Mouse (Mus musculus) hindbrain, embryonic 13.5 days (tissue): ENCODE measurements at regions not wholly inside any gene's neighbourhood (a gene's known extent, or its start where the extent isn't known, plus 50 kb on each side); places are given as distances from the start of the nearest gene placed in this dataset.

Experiments
- ATAC-seq: fragments of 200-750 bp; cut with Nextera tagmentation; 2 replicates; pipeline ENCODE4 v1.8.0; 2017; ENCODE audit warnings: moderate TSS enrichment; ENCODE audit not compliant: low FRiP score
- H3K27ac ChIP-seq: fragments of 300-500 bp; sonication (generic); 2 replicates; pipeline ENCODE4 v1.5.1; 2015; ENCODE audit warnings: inconsistent platforms, mild to moderate bottlenecking, moderate library complexity
- H3K27me3 ChIP-seq: fragments of 300-500 bp; sonication (generic); 2 replicates; pipeline ENCODE4 v1.6.1; 2015; ENCODE audit warnings: mild to moderate bottlenecking, inconsistent platforms
- H3K36me3 ChIP-seq: fragments of 300-500 bp; sonication (generic); 2 replicates; pipeline ENCODE4 v1.6.1; 2015; ENCODE audit warnings: mild to moderate bottlenecking, inconsistent platforms
- H3K4me1 ChIP-seq: fragments of 300-500 bp; sonication (generic); replicated peaks from 2 replicates; pipeline ENCODE4 v1.6.1; 2015; ENCODE audit warnings: inconsistent platforms
- H3K4me2 ChIP-seq: fragments of 300-500 bp; sonication (generic); 2 replicates; pipeline ENCODE4 v1.6.1; 2015; ENCODE audit warnings: inconsistent platforms, mild to moderate bottlenecking, moderate library complexity
- H3K4me3 ChIP-seq: fragments of 300-500 bp; sonication (generic); 2 replicates; pipeline ENCODE4 v1.5.1; 2015; ENCODE audit warnings: mild to moderate bottlenecking, inconsistent platforms
- H3K9ac ChIP-seq: fragments of 300-500 bp; sonication (generic); 2 replicates; pipeline ENCODE4 v1.6.1; 2015; ENCODE audit warnings: mild to moderate bottlenecking, inconsistent platforms
- H3K9me3 ChIP-seq: fragments of 300-500 bp; sonication (generic); 2 replicates; pipeline ENCODE4 v1.6.1; 2016; ENCODE audit warnings: inconsistent platforms
- WGBS: fragments of 180-500 bp; shearing (Covaris S2); methylation state at CpG from one replicate; pipeline ENCODE4 v1.1.7; 2015; 5-methylcytosine and 5-hydroxymethylcytosine counted together

- WGBS = 68% methylated on average over 3 of the region's 3 CpGs
- no peaks in the 10 kb centered on the region for H3K4me1 ChIP-seq
- no peaks in the 10 kb centered on the region for H3K27me3 ChIP-seq
- H3K4me3 ChIP-seq = no peak overlapping the region
- H3K27ac ChIP-seq = no peak overlapping the region
- no peak overlapping the region for H3K9ac ChIP-seq
- ATAC-seq = no peak
- no peaks in the 10 kb centered on the region for H3K9me3 ChIP-seq
- H3K4me2 ChIP-seq = no peak overlapping the region
- H3K36me3 ChIP-seq = no peaks in the 10 kb centered on the region
These were observed 317.4 kb downstream of the Gm10184 start for GRCm38 (mm10) chr17:89592826-89593225.

GRCm38 (mm10) chr17:89559506-89559905 lies 350.7 kb downstream of the Gm10184 start:
- H3K4me3 ChIP-seq = no peak overlapping the region
- no peak overlapping the region for H3K27ac ChIP-seq
- H3K36me3 ChIP-seq = no peaks in the 10 kb centered on the region
- peak; percentile 28 for ATAC-seq
- no peak overlapping the region for H3K4me2 ChIP-seq
- no peak overlapping the region for H3K9ac ChIP-seq
- H3K4me1 ChIP-seq = no peaks in the 10 kb centered on the region; the same call in 1 of the 2 replicates
- no peaks in the 10 kb centered on the region for H3K9me3 ChIP-seq
- H3K27me3 ChIP-seq = no peaks in the 10 kb centered on the region

DNA sequence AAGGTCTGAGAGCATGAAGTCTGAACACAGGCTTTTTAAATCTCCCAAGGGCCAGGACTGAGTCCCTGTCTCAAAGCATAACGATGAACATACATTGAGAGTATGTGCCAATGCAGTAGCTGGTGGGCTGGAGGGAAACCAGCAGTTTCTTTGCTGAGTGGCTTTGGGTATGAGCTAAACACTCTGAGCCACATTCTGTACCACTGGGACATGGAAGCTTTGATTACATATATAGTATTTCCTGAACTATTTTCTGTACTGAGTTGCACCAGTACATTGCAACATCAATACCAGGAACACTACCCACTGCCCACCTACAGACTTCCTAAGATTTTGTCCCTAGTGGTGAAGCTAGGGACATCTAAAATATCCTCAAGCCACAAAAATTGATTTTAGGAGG lies 354.3 kb upstream of the Fshr start:
- no peak overlapping the region for H3K4me2 ChIP-seq
- no peaks in the 10 kb centered on the region for H3K9me3 ChIP-seq
- H3K27ac ChIP-seq = no peak overlapping the region
- no peak overlapping the region for H3K4me3 ChIP-seq
- no peak for ATAC-seq
- H3K27me3 ChIP-seq = no peaks in the 10 kb centered on the region
- H3K9ac ChIP-seq = no peak overlapping the region
- no peaks in the 10 kb centered on the region for H3K36me3 ChIP-seq
- peaks cover 12% of the 10 kb centered on the region for H3K4me1 ChIP-seq
- 60% methylated on average over 1 of the region's 1 CpGs for WGBS

DNA sequence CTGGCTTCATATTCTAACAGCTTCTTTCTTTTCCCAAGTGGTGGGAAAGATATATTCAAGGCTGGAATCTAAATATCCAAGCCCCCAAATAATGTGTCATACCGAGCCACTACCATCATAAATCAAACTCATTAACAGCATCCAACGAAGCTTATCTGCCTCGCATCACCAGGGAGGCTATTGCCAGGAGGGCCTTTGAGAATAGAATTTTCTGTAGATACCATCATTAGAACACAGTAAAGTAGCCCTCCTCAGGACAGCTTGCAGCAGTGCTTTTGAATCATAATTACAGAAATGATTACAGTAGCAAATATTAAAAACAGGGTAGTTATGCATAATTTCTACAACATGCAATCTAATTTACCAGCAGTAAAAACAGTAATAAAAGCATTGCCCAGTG lies 353.1 kb upstream of the Fshr start:
- Histone ChIP-seq H3K36me3 (no peaks in the 10 kb centered on the region), H3K4me3 (no peak overlapping the region), H3K27ac (0 out of 2 replicates have a peak overlapping the region, but pooled peaks have one; percentile 30), H3K4me2 (no peak overlapping the region), H3K4me1 (peaks cover 12% of the 10 kb centered on the region), H3K27me3 (no peaks in the 10 kb centered on the region), H3K9ac (no peak overlapping the region), H3K9me3 (no peaks in the 10 kb centered on the region)
- WGBS = 35% methylated on average over 3 of the region's 3 CpGs
- peak; percentile 72; the same call in 1 of the 2 replicates for ATAC-seq

GRCm38 (mm10) chr17:89550758-89551157 lies 350.3 kb upstream of the Fshr start:
- no peak overlapping the region for H3K4me2 ChIP-seq
- 81% methylated on average over 3 of the region's 3 CpGs for WGBS
- H3K4me1 ChIP-seq = peaks cover 12% of the 10 kb centered on the region
- no peak overlapping the region for H3K9ac ChIP-seq
- H3K9me3 ChIP-seq = no peaks in the 10 kb centered on the region
- H3K27me3 ChIP-seq = no peaks in the 10 kb centered on the region
- H3K36me3 ChIP-seq = no peaks in the 10 kb centered on the region
- ATAC-seq = no peak
- no peak overlapping the region for H3K4me3 ChIP-seq
- no peak overlapping the region for H3K27ac ChIP-seq

GRCm38 (mm10) chr17:89521912-89522311 lies 321.4 kb upstream of the Fshr start:
- Histone ChIP-seq H3K9me3 (no peaks in the 10 kb centered on the region), H3K4me3 (no peak overlapping the region), H3K27ac (no peak overlapping the region), H3K36me3 (no peaks in the 10 kb centered on the region), H3K4me1 (no peaks in the 10 kb centered on the region), H3K27me3 (no peaks in the 10 kb centered on the region), H3K4me2 (no peak overlapping the region), H3K9ac (no peak overlapping the region)
- WGBS = 70% methylated on average over 4 of the region's 4 CpGs
- no peak for ATAC-seq

DNA sequence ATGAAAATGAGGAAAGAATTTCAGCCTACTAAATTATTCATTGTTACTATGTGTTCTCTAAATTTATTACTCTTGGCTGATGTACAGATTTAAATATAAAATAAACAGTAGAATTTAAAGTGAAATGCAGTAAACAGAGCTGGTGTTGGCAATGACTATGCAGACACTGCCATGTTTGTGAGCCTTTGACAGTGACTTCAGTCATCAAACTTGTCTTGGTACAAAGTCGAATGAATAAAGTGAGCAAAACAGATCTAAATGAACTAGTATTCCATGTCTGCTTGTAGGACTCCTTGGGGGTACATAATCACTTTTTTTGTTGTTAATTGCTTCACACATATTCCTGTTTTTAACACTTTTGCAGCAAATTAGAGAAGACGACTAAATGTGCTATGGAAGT lies 318.9 kb upstream of the Fshr start:
- Histone ChIP-seq H3K4me3 (no peak overlapping the region), H3K27me3 (no peaks in the 10 kb centered on the region), H3K9ac (no peak overlapping the region), H3K27ac (no peak overlapping the region), H3K9me3 (no peaks in the 10 kb centered on the region), H3K4me1 (no peaks in the 10 kb centered on the region), H3K36me3 (no peaks in the 10 kb centered on the region), H3K4me2 (no peak overlapping the region)
- ATAC-seq = no peak
- 62% methylated on average over 2 of the region's 2 CpGs for WGBS

- H3K27ac ChIP-seq = no peak overlapping the region
- H3K4me1 ChIP-seq = no peaks in the 10 kb centered on the region
- H3K9ac ChIP-seq = no peak overlapping the region
- no peaks in the 10 kb centered on the region for H3K27me3 ChIP-seq
- H3K4me3 ChIP-seq = no peak overlapping the region
- no peaks in the 10 kb centered on the region for H3K9me3 ChIP-seq
- ATAC-seq = no peak
- 83% methylated on average over 3 of the region's 3 CpGs for WGBS
- no peaks in the 10 kb centered on the region for H3K36me3 ChIP-seq
- H3K4me2 ChIP-seq = no peak overlapping the region
These were observed 304.8 kb upstream of the Fshr start for GRCm38 (mm10) chr17:89505288-89505687.

- H3K9me3 ChIP-seq = no peaks in the 10 kb centered on the region
- ATAC-seq = peak; percentile 24; the same call in 1 of the 2 replicates
These were observed 293.1 kb upstream of the Fshr start for GRCm38 (mm10) chr17:89493547-89493946.

DNA sequence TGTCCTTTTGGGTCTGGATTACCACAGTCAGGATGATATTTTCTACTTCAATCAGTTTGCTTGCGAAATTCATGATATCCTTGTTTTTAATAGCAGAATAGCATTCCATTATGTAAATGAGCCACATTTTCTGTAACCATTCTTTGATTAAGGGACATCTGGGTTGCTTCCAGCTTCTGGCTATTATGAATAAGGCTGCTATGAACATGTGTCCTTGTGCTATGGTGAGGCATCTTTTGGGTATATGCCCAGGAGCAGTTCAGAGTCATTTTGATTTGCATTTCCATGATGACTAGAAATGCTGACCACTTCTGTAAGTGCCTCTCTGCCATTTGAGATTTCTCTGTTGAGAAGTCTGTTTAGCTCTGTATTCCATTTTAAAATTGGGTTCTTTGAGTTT lies 266.0 kb upstream of the Fshr start:
- H3K9ac ChIP-seq = no peak overlapping the region
- H3K4me1 ChIP-seq = no peaks in the 10 kb centered on the region
- no peak overlapping the region for H3K27ac ChIP-seq
- H3K27me3 ChIP-seq = no peaks in the 10 kb centered on the region
- H3K36me3 ChIP-seq = no peaks in the 10 kb centered on the region
- WGBS = 84% methylated on average over 1 of the region's 1 CpGs
- ATAC-seq = no peak
- no peaks in the 10 kb centered on the region for H3K9me3 ChIP-seq
- H3K4me3 ChIP-seq = no peak overlapping the region
- H3K4me2 ChIP-seq = no peak overlapping the region

More at GRCm38 (mm10) chr17:89493547-89493946, 293.1 kb upstream of the Fshr start:
- Histone ChIP-seq H3K27me3 (no peaks in the 10 kb centered on the region), H3K4me3 (no peak overlapping the region), H3K4me1 (no peaks in the 10 kb centered on the region), H3K9ac (no peak overlapping the region), H3K4me2 (no peak overlapping the region), H3K36me3 (no peaks in the 10 kb centered on the region), H3K27ac (no peak overlapping the region)
- WGBS = 80% methylated on average over 2 of the region's 2 CpGs

DNA sequence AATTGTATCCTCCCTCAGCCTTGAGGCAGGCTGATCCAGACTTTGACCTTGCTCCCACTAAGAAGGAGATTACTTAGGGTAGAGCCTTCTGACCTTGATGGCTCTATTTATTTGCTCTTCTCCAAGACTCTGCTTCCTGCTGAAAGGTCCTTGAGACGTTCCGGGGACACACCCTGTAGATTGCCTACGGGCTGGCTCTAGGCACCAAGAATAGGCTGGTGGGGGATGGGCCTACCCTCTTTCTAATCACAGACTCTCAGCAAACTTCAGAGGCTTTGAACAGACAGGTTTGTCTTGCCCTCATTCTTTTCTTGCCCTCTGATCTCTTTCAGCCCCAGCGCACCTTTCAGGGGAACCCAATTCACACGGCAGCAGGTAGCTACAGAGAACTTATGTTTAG lies 265.4 kb upstream of the Fshr start:
- no peak overlapping the region for H3K4me3 ChIP-seq
- H3K4me2 ChIP-seq = no peak overlapping the region

GRCm38 (mm10) chr17:89460438-89460837 lies 260.0 kb upstream of the Fshr start:
- ATAC-seq = no peak
- H3K9me3 ChIP-seq = no peaks in the 10 kb centered on the region
- H3K27ac ChIP-seq = no peak overlapping the region
- no peak overlapping the region for H3K9ac ChIP-seq
- no peaks in the 10 kb centered on the region for H3K36me3 ChIP-seq
- H3K4me3 ChIP-seq = no peak overlapping the region
- H3K27me3 ChIP-seq = no peaks in the 10 kb centered on the region
- 75% methylated on average over 5 of the region's 5 CpGs for WGBS
- H3K4me2 ChIP-seq = no peak overlapping the region
- no peaks in the 10 kb centered on the region for H3K4me1 ChIP-seq

More for the DNA sequence above, 265.4 kb upstream of the Fshr start:
- Histone ChIP-seq H3K9me3 (no peaks in the 10 kb centered on the region), H3K27ac (no peak overlapping the region), H3K27me3 (no peaks in the 10 kb centered on the region), H3K9ac (no peak overlapping the region), H3K36me3 (no peaks in the 10 kb centered on the region), H3K4me1 (no peaks in the 10 kb centered on the region)
- ATAC-seq = no peak
- 87% methylated on average over 5 of the region's 5 CpGs for WGBS

DNA sequence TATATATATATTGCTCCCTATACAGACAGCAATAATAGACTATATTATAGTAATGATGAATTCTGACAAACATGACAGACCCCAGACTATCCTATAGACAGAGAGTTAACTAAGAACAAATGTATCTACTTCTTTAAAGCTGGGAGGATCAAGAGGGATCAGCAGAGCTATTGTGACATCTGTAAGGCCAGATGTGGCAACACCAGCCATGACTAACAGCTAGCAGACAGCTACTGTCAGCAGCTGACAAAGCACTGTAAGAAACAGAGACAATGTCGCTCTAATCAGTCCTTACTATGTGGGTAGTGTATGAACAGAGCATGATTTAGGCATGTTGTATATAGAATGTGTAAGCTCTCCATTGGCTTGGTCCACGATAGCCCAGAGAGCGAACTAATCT lies 253.8 kb upstream of the Fshr start:
- Histone ChIP-seq H3K4me2 (no peak overlapping the region), H3K9ac (no peak overlapping the region), H3K27me3 (no peaks in the 10 kb centered on the region), H3K4me3 (no peak overlapping the region), H3K4me1 (no peaks in the 10 kb centered on the region), H3K27ac (no peak overlapping the region), H3K36me3 (no peaks in the 10 kb centered on the region), H3K9me3 (no peaks in the 10 kb centered on the region)
- 96% methylated on average over 3 of the region's 3 CpGs for WGBS
- ATAC-seq = no peak

- Histone ChIP-seq H3K4me2 (no peak overlapping the region), H3K9me3 (no peaks in the 10 kb centered on the region), H3K27me3 (no peaks in the 10 kb centered on the region), H3K27ac (no peak overlapping the region), H3K9ac (no peak overlapping the region), H3K36me3 (no peaks in the 10 kb centered on the region), H3K4me3 (no peak overlapping the region), H3K4me1 (no peaks in the 10 kb centered on the region)
- no peak for ATAC-seq
- 90% methylated on average over 4 of the region's 4 CpGs for whole genome bisulfite sequencing
These were observed 250.2 kb upstream of the Fshr start for GRCm38 (mm10) chr17:89450724-89451123.
